Mouse (Mus musculus): ENCODE results near the gene 1700023F06Rik. TPM values are rescaled to one million over a fixed set of nuclear protein-coding genes. Genes with fewer than 3 reads are reported as not detected.

Gene 1700023F06Rik
- total and polyA plus RNA-seq, 3 experiments, result not detected

- TF ChIP-seq ZKSCAN1 (IDR thresholded peaks at IDR 0.05; ENCODE audit: borderline replicate concordance, low read depth, low read length), result no peak; the same call in 1 of the 2 replicates
- TF ChIP-seq BHLHE40 (IDR thresholded peaks at IDR 0.05; ENCODE audit: low read depth, low read length), result no peak; the same call in 1 of the 2 replicates
- 0 out of 2 replicates have a peak, but pooled peaks have one; percentile 50 for TF ChIP-seq KAT2A (IDR thresholded peaks at IDR 0.05; ENCODE audit: insufficient replicate concordance, low read length)
- TF ChIP-seq MYC (IDR thresholded peaks at IDR 0.05; ENCODE audit: low read depth, low read length), result peak; percentile 69
- TF ChIP-seq CHD1 (IDR thresholded peaks at IDR 0.05; ENCODE audit: low read depth, low read length), result peak; percentile 36; the same call in 1 of the 2 replicates
- TF ChIP-seq TCF12 (IDR thresholded peaks at IDR 0.05; ENCODE audit: low read depth, low read length), result peak; percentile 75
- TF ChIP-seq UBTF (IDR thresholded peaks at IDR 0.05; ENCODE audit: low read depth, low read length), result no peak
- peak; percentile 42 for TF ChIP-seq MAX (IDR thresholded peaks at IDR 0.05; ENCODE audit: low read length)
- peak; percentile 90 for TF ChIP-seq RAD21 (IDR thresholded peaks at IDR 0.05; ENCODE audit: low read depth, low read length)
- no peak for TF ChIP-seq E2F4 (IDR thresholded peaks at IDR 0.05; ENCODE audit: insufficient replicate concordance, low read depth, low read length)
- TF ChIP-seq IRF4 (IDR thresholded peaks at IDR 0.05; ENCODE audit: low read depth, low read length), result peak; percentile 76
Observed at GRCm38 (mm10) chr11:103158621-103159478, 49.5 kb downstream of the 1700023F06Rik start (continued).

- H3K36me3 ChIP-seq (replicated peaks in 1 of 2; ENCODE audit: control insufficient read depth in 1 of 2, insufficient read depth in 1 of 2, low read length in 1 of 2), result no peaks in the 10 kb centered on the region
- no peak overlapping the region for H3K4me2 ChIP-seq (ENCODE audit: insufficient read depth, low read depth, poor library complexity, severe bottlenecking)
- dilution Hi-C loops (cut with MboI; ENCODE audit: extremely low pct_ligation_motif_present, extremely low pct_unique_long_range_greater_than_20kb, low sequenced_read_pairs), result no loop called here
- no peaks in the 10 kb centered on the region for H3K9me3 ChIP-seq (replicated peaks; ENCODE audit: low read length)
- no peak for TF ChIP-seq RCOR1 (conservative IDR thresholded peaks at IDR 0.05; ENCODE audit: low read depth, low read length)
- TF ChIP-seq USF2 (conservative IDR thresholded peaks at IDR 0.05; ENCODE audit: low read depth, low read length), result no peak
- no peak for TF ChIP-seq CHD1 (IDR thresholded peaks at IDR 0.05; ENCODE audit: low read depth, low read length)
- no peak for TF ChIP-seq TCF12 (IDR thresholded peaks at IDR 0.05; ENCODE audit: low read depth, low read length)
- no peak for TF ChIP-seq SIN3A (IDR thresholded peaks at IDR 0.05; ENCODE audit: low read length)
- no peak for TF ChIP-seq ETS1 (conservative IDR thresholded peaks at IDR 0.05; ENCODE audit: low read depth, low read length)
- TF ChIP-seq POLR2AphosphoS2 (IDR thresholded peaks at IDR 0.05; ENCODE audit: low read depth, low read length), result no peak
- no peak for TF ChIP-seq E2F4 (IDR thresholded peaks at IDR 0.05; ENCODE audit: insufficient replicate concordance, low read depth, low read length)
- TF ChIP-seq NRF1 (IDR thresholded peaks at IDR 0.05; ENCODE audit: low read depth, low read length), result no peak
- no peak for TF ChIP-seq USF1 (IDR thresholded peaks at IDR 0.05; ENCODE audit: low read depth, low read length)
- no peak for TF ChIP-seq MAZ (IDR thresholded peaks at IDR 0.05; ENCODE audit: low read depth, low read length)
- no peak for TF ChIP-seq IRF4 (IDR thresholded peaks at IDR 0.05; ENCODE audit: low read depth, low read length)
- TF ChIP-seq TBP (conservative IDR thresholded peaks at IDR 0.05; ENCODE audit: low read depth, low read length), result no peak
- TF ChIP-seq JUND (conservative IDR thresholded peaks at IDR 0.05; ENCODE audit: low read depth, low read length), result no peak
- TF ChIP-seq HCFC1 (IDR thresholded peaks at IDR 0.05; ENCODE audit: low read depth, low read length), result no peak
- H3K27ac ChIP-seq (ENCODE audit: insufficient read depth, low read depth), result no peak overlapping the region
- peaks cover 9 to 27% of the 10 kb centered on the region in 2 experiments for H3K4me1 ChIP-seq (ENCODE audit: control insufficient read depth in 1 of 2, insufficient read depth in 2 of 2)
- no peak overlapping the region for H3K9ac ChIP-seq (ENCODE audit: insufficient read depth, low read depth)
- no peaks in the 10 kb centered on the region for H3K27me3 ChIP-seq (replicated peaks)
- no peak overlapping the region for H3K4me3 ChIP-seq (replicated peaks in 1 of 3; ENCODE audit: low read depth in 2 of 3, low read length in 2 of 3, poor library complexity in 1 of 3)
- in situ Hi-C loops (cut with MboI; ENCODE audit: low pct_ligation_motif_present, low pct_unique_long_range_greater_than_20kb, low sequenced_read_pairs), result loop anchor here (25.0 kb wide), 1 partner anchor 413 kb away; no protein-coding TSS in a partner anchor
- H3K79me2 ChIP-seq (replicated peaks; ENCODE audit: control insufficient read depth, extremely low read depth, insufficient read depth, poor library complexity, severe bottlenecking), result no peaks in the 10 kb centered on the region
- no peak for DNase-seq (ENCODE audit: extremely low read depth)
Observed at GRCm38 (mm10) chr11:103149771-103150170, 58.6 kb downstream of the 1700023F06Rik start.

Other genes with a start within 250 kb of the 1700023F06Rik start
- 84.5 and 93.2 TPM in 2 replicates for gene Nmt1, start 180.4 kb downstream of the 1700023F06Rik start, total RNA-seq (2012; rRNA removed)
- gene Nmt1, start 180.4 kb downstream of the 1700023F06Rik start, total RNA-seq (2014; rRNA removed), result 108 and 115 TPM in 2 replicates
- 205 and 208 TPM in 2 replicates for gene Nmt1, start 180.4 kb downstream of the 1700023F06Rik start, polyA plus RNA-seq (2012; ENCODE audit: insufficient read length, low read depth)
- 22.4 and 24.0 TPM in 2 replicates for gene Dcakd, start 180.2 kb downstream of the 1700023F06Rik start, total RNA-seq (2012; rRNA removed)
- gene Dcakd, start 180.2 kb downstream of the 1700023F06Rik start, total RNA-seq (2014; rRNA removed), result 7.8 and 8.8 TPM in 2 replicates
- gene Dcakd, start 180.2 kb downstream of the 1700023F06Rik start, polyA plus RNA-seq (2012; ENCODE audit: insufficient read length, low read depth), result 74.1 and 89.0 TPM in 2 replicates
- gene Plcd3, start 106.9 kb downstream of the 1700023F06Rik start, total RNA-seq (2012; rRNA removed), result 24.3 and 27.4 TPM in 2 replicates
- gene Plcd3, start 106.9 kb downstream of the 1700023F06Rik start, total RNA-seq (2014; rRNA removed), result 6.3 and 7.1 TPM in 2 replicates
- 9.7 and 11.3 TPM in 2 replicates for gene Plcd3, start 106.9 kb downstream of the 1700023F06Rik start, polyA plus RNA-seq (2012; ENCODE audit: insufficient read length, low read depth)
- 60.9 and 62.6 TPM in 2 replicates for gene Acbd4, start 106.9 kb downstream of the 1700023F06Rik start, total RNA-seq (2012; rRNA removed)
- gene Acbd4, start 106.9 kb downstream of the 1700023F06Rik start, total RNA-seq (2014; rRNA removed), result 50.2 and 51.4 TPM in 2 replicates
- gene Acbd4, start 106.9 kb downstream of the 1700023F06Rik start, polyA plus RNA-seq (2012; ENCODE audit: insufficient read length, low read depth), result 68.4 and 75.1 TPM in 2 replicates
- gene Hexim1, start 92.3 kb downstream of the 1700023F06Rik start, total RNA-seq (2012; rRNA removed), result 25.9 and 38.9 TPM in 2 replicates
- gene Hexim1, start 92.3 kb downstream of the 1700023F06Rik start, total RNA-seq (2014; rRNA removed), result 16.4 and 20.2 TPM in 2 replicates
- 50.4 and 51.8 TPM in 2 replicates for gene Hexim1, start 92.3 kb downstream of the 1700023F06Rik start, polyA plus RNA-seq (2012; ENCODE audit: insufficient read length, low read depth)
- gene Hexim2, start 76.1 kb downstream of the 1700023F06Rik start, total RNA-seq (2012; rRNA removed), result 31.4 and 33.3 TPM in 2 replicates
- gene Hexim2, start 76.1 kb downstream of the 1700023F06Rik start, total RNA-seq (2014; rRNA removed), result 28.8 and 33.0 TPM in 2 replicates
- gene Hexim2, start 76.1 kb downstream of the 1700023F06Rik start, polyA plus RNA-seq (2012; ENCODE audit: insufficient read length, low read depth), result 27.0 and 31.6 TPM in 2 replicates
- 35.0 and 36.5 TPM in 2 replicates for gene Fmnl1, start 37.5 kb downstream of the 1700023F06Rik start, total RNA-seq (2012; rRNA removed)
- gene Fmnl1, start 37.5 kb downstream of the 1700023F06Rik start, total RNA-seq (2014; rRNA removed), result 5.6 and 6.9 TPM in 2 replicates
- gene Fmnl1, start 37.5 kb downstream of the 1700023F06Rik start, polyA plus RNA-seq (2012; ENCODE audit: insufficient read length, low read depth), result 104 and 118 TPM in 2 replicates
- gene Spata32, start 9.9 kb upstream of the 1700023F06Rik start, total RNA-seq (2012; rRNA removed), result not detected in 2 replicates
- gene Spata32, start 9.9 kb upstream of the 1700023F06Rik start, total RNA-seq (2014; rRNA removed), result not detected in 2 replicates
- not detected in 2 replicates for gene Spata32, start 9.9 kb upstream of the 1700023F06Rik start, polyA plus RNA-seq (2012; ENCODE audit: insufficient read length, low read depth)
- gene Map3k14, start 58.9 kb upstream of the 1700023F06Rik start, total RNA-seq (2012; rRNA removed), result 9.9 TPM in 2 replicates
- gene Map3k14, start 58.9 kb upstream of the 1700023F06Rik start, total RNA-seq (2014; rRNA removed), result 4.2 and 4.5 TPM in 2 replicates
- gene Map3k14, start 58.9 kb upstream of the 1700023F06Rik start, polyA plus RNA-seq (2012; ENCODE audit: insufficient read length, low read depth), result 9.0 and 11.2 TPM in 2 replicates
- 24.4 and 26.1 TPM in 2 replicates for gene Arhgap27, start 155.1 kb upstream of the 1700023F06Rik start, total RNA-seq (2012; rRNA removed)
- gene Arhgap27, start 155.1 kb upstream of the 1700023F06Rik start, total RNA-seq (2014; rRNA removed), result 11.4 and 11.8 TPM in 2 replicates
- gene Arhgap27, start 155.1 kb upstream of the 1700023F06Rik start, polyA plus RNA-seq (2012; ENCODE audit: insufficient read length, low read depth), result 26.7 and 30.9 TPM in 2 replicates
- 5.3 and 5.4 TPM in 2 replicates for gene Plekhm1, start 204.1 kb upstream of the 1700023F06Rik start, total RNA-seq (2012; rRNA removed)
- 2.7 and 3.5 TPM in 2 replicates for gene Plekhm1, start 204.1 kb upstream of the 1700023F06Rik start, total RNA-seq (2014; rRNA removed)
- 18.3 and 23.2 TPM in 2 replicates for gene Plekhm1, start 204.1 kb upstream of the 1700023F06Rik start, polyA plus RNA-seq (2012; ENCODE audit: insufficient read length, low read depth)

Measured in CH12.LX (cell line).